Mouse (Mus musculus): ENCODE measurements around the gene Nav3.
"Not testable (repeated sequence)": the region's sequence is repeated elsewhere in the genome, so short reads cannot be mapped to it uniquely, and the experiment has no call there.

Nav3 gene

GRCm38 (mm10) chr10:110383506-110384229 lies 72.3 kb downstream of the Nav3 start:
- not testable (repeated sequence) for DNase-seq (ENCODE audit: low spot score in 2 of 2)

GRCm38 (mm10) chr10:110380792-110381191 lies 75.2 kb downstream of the Nav3 start:
- DNase-seq (ENCODE audit: low spot score in 2 of 2): no peak

- DNase-seq (ENCODE audit: low spot score in 2 of 2): no peak
Observed at GRCm38 (mm10) chr10:110372724-110373455, 83.1 kb downstream of the Nav3 start.

- DNase-seq (ENCODE audit: low spot score in 2 of 2): no peak
Observed at GRCm38 (mm10) chr10:110352148-110352547, 103.9 kb downstream of the Nav3 start.

GRCm38 (mm10) chr10:110330030-110330429 lies 126.0 kb downstream of the Nav3 start:
- DNase-seq (ENCODE audit: low spot score in 2 of 2): no peak

GRCm38 (mm10) chr10:110329629-110330028 lies 126.4 kb downstream of the Nav3 start:
- DNase-seq (ENCODE audit: low spot score in 2 of 2): no peak

- no peak for DNase-seq (ENCODE audit: low spot score in 2 of 2)
Observed at GRCm38 (mm10) chr10:110322082-110322632, 133.8 kb downstream of the Nav3 start.

GRCm38 (mm10) chr10:110317275-110317674 lies 138.7 kb downstream of the Nav3 start:
- no peak for DNase-seq (ENCODE audit: low spot score in 2 of 2)

- DNase-seq (ENCODE audit: low spot score in 2 of 2): no peak
Observed at GRCm38 (mm10) chr10:110314525-110314924, 141.5 kb downstream of the Nav3 start.

- DNase-seq (ENCODE audit: low spot score in 2 of 2): no peak
Observed at GRCm38 (mm10) chr10:110313959-110314358, 142.0 kb downstream of the Nav3 start.

- no peak for DNase-seq (ENCODE audit: low spot score in 2 of 2)
Observed at GRCm38 (mm10) chr10:110309511-110309910, 146.5 kb downstream of the Nav3 start.

- peak in 1 of 2 experiments; percentile 19 for DNase-seq (ENCODE audit: low spot score in 2 of 2)
Observed at GRCm38 (mm10) chr10:110305609-110306008, 150.4 kb downstream of the Nav3 start.

- no peak for DNase-seq (ENCODE audit: low spot score in 2 of 2)
Observed at GRCm38 (mm10) chr10:110290016-110290623, 165.9 kb downstream of the Nav3 start.

- DNase-seq (ENCODE audit: low spot score in 2 of 2): peak in 1 of 2 experiments; percentile 32
Observed at GRCm38 (mm10) chr10:110283879-110284278, 172.1 kb downstream of the Nav3 start.

GRCm38 (mm10) chr10:110272818-110273217 lies 183.2 kb downstream of the Nav3 start:
- DNase-seq (ENCODE audit: low spot score in 2 of 2): no peak

- no peak for DNase-seq (ENCODE audit: low spot score in 2 of 2)
Observed at GRCm38 (mm10) chr10:110270561-110270960, 185.4 kb downstream of the Nav3 start.

GRCm38 (mm10) chr10:110242128-110242561 lies 213.9 kb downstream of the Nav3 start:
- DNase-seq (ENCODE audit: low spot score in 2 of 2): peak in 1 of 2 experiments; percentile 14

GRCm38 (mm10) chr10:110240667-110241066 lies 215.3 kb downstream of the Nav3 start:
- DNase-seq (ENCODE audit: low spot score in 2 of 2): no peak

- DNase-seq (ENCODE audit: low spot score in 2 of 2): peak in 1 of 2 experiments; percentile 2
Observed at GRCm38 (mm10) chr10:110233307-110233930, 222.6 kb downstream of the Nav3 start.

- DNase-seq (ENCODE audit: low spot score in 2 of 2): no peak
Observed at GRCm38 (mm10) chr10:110206411-110206810, 249.6 kb downstream of the Nav3 start.

GRCm38 (mm10) chr10:110204121-110204697 lies 251.8 kb downstream of the Nav3 start:
- no peak for DNase-seq (ENCODE audit: low spot score in 2 of 2)

Measured in cerebellum, postnatal 4 days (tissue).